Mouse (Mus musculus) frontal cortex, postnatal 25 days (tissue): Measurements from ENCODE around the gene Mrpl10.

Source experiments
- DNase-seq, 2 experiments: peaks; one replicate each; pipeline ENCODE4 v3.0.0; 2022; ENCODE audit warnings: low spot score in 2 of 2

Gene Mrpl10

GRCm38 (mm10) chr11:97069333-97069732 is 28.0 kb downstream of the Mrpl10 start:
- no peak for DNase-seq

- no peak for DNase-seq
Measured at GRCm38 (mm10) chr11:97069770-97070169, 28.4 kb downstream of the Mrpl10 start.

GRCm38 (mm10) chr11:97071129-97071528 is 29.8 kb downstream of the Mrpl10 start:
- DNase-seq: no peak

- peak; percentile 40 to 43 for DNase-seq
Measured at GRCm38 (mm10) chr11:97072533-97072932, 31.2 kb downstream of the Mrpl10 start.

- no peak for DNase-seq
Measured at GRCm38 (mm10) chr11:97074235-97074634, 32.9 kb downstream of the Mrpl10 start.

- DNase-seq: no peak
Measured at GRCm38 (mm10) chr11:97078751-97079150, 37.4 kb downstream of the Mrpl10 start.

- DNase-seq: no peak
Measured at GRCm38 (mm10) chr11:97080291-97080690, 38.9 kb downstream of the Mrpl10 start.

- no peak for DNase-seq
Measured at GRCm38 (mm10) chr11:97082977-97083376, 41.6 kb downstream of the Mrpl10 start.

GRCm38 (mm10) chr11:97083401-97084140 is 42.2 kb downstream of the Mrpl10 start:
- DNase-seq: peak in 1 of 2 experiments; percentile 30

- DNase-seq: no peak
Measured at GRCm38 (mm10) chr11:97084821-97085505, 43.6 kb downstream of the Mrpl10 start.

GRCm38 (mm10) chr11:97086365-97086764 is 45.0 kb downstream of the Mrpl10 start:
- no peak for DNase-seq

- DNase-seq: no peak
Measured at GRCm38 (mm10) chr11:97094600-97094999, 53.2 kb downstream of the Mrpl10 start.

GRCm38 (mm10) chr11:97098791-97099190 is 57.4 kb downstream of the Mrpl10 start:
- no peak for DNase-seq
